Mouse (Mus musculus): ENCODE data around the gene Nacc2. TPM values are rescaled to one million over a fixed set of nuclear protein-coding genes. Genes with fewer than 3 reads are reported as not detected.

Gene Nacc2
- polyA plus RNA-seq, 1 experiment = 10.7 TPM

- TF ChIP-seq CTCF (IDR thresholded peaks at IDR 0.05; ENCODE audit: extremely low read depth, insufficient read depth, insufficient read length, insufficient replicate concordance) (no peak), POLR2A (IDR thresholded peaks at IDR 0.05; ENCODE audit: low read depth, low read length) (no peak)
- peaks cover 4% of the 10 kb centered on the region; the same call in 1 of the 2 replicates for H3K4me1 ChIP-seq (ENCODE audit: control insufficient read depth, insufficient read depth, insufficient read length)
- no peak overlapping the region for H3K27ac ChIP-seq (ENCODE audit: insufficient read depth, low read length)
- H3K4me3 ChIP-seq (ENCODE audit: extremely low read depth, insufficient read depth, insufficient read length) = peak overlapping the region; percentile 20; the same call in 1 of the 2 replicates
- H3K27me3 ChIP-seq (ENCODE audit: control insufficient read depth, insufficient read depth, low read length) = no peaks in the 10 kb centered on the region
- WGBS = 81% methylated on average over 3 of the region's 3 CpGs
- no peak for DNase-seq (ENCODE audit: low read depth in 1 of 2, low spot score in 2 of 2)
- H3K36me3 ChIP-seq (ENCODE audit: control insufficient read depth, insufficient read depth, low read length) = peaks cover 5% of the 10 kb centered on the region; the same call in 1 of the 2 replicates
Observed at GRCm38 (mm10) chr2:26019923-26020322, 103.1 kb downstream of the Nacc2 start.

DNA sequence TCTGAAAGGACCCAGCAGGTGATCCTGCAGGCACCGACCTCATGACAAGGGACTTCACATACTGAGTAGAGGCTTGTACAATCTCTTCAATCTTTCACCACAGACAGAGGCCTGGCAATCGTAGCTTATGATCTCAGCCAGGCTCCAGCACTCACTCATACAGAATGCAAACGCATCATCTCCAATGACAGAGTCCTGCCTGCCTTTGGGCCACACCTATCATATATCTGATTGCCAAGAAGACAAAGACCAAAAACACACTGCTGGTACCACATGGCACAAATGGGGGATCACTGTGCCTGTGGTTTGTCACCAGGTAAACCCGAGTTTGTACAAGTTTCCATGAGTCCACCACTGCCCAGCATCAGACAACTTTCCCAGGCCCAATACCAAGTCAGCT, 105.7 kb downstream of the Nacc2 start:
- no peak overlapping the region for H3K27ac ChIP-seq (ENCODE audit: insufficient read depth, low read length)
- H3K4me1 ChIP-seq (ENCODE audit: control insufficient read depth, insufficient read depth, insufficient read length) = peaks cover 4% of the 10 kb centered on the region; the same call in 1 of the 2 replicates
- peaks cover 11% of the 10 kb centered on the region for H3K36me3 ChIP-seq (ENCODE audit: control insufficient read depth, insufficient read depth, low read length)
- no peaks in the 10 kb centered on the region for H3K27me3 ChIP-seq (ENCODE audit: control insufficient read depth, insufficient read depth, low read length)
- no peak for TF ChIP-seq CTCF (IDR thresholded peaks at IDR 0.05; ENCODE audit: extremely low read depth, insufficient read depth, insufficient read length, insufficient replicate concordance)
- TF ChIP-seq POLR2A (IDR thresholded peaks at IDR 0.05; ENCODE audit: low read depth, low read length) = no peak
- H3K4me3 ChIP-seq (ENCODE audit: extremely low read depth, insufficient read depth, insufficient read length) = no peak overlapping the region
- DNase-seq (ENCODE audit: low read depth in 1 of 2, low spot score in 2 of 2) = no peak
- 70% methylated on average over 4 of the region's 4 CpGs for WGBS

DNA sequence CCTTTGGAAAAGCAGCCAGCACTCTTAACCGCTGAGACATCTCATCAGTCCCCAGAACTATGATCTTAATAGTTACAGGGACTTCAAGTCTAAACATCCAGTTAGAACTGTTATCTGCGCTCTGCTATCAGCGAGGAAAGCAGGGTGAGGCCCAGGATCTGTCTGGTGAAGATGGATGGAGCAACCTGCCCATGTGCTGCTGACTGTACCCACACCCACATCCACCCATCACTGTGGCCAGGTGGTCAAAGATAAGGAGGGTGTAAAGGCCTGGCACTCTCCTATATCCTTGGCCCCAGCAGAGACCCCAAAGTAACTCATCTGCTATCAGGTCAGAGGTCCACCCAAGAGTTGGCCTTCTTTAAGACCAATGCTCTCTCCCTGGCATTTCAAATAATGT, 109.3 kb downstream of the Nacc2 start:
- WGBS = 87% methylated on average over 3 of the region's 3 CpGs
- Histone ChIP-seq H3K27ac (ENCODE audit: insufficient read depth, low read length) (no peak overlapping the region), H3K4me3 (ENCODE audit: extremely low read depth, insufficient read depth, insufficient read length) (no peak overlapping the region), H3K4me1 (ENCODE audit: control insufficient read depth, insufficient read depth, insufficient read length) (no peaks in the 10 kb centered on the region), H3K27me3 (ENCODE audit: control insufficient read depth, insufficient read depth, low read length) (no peaks in the 10 kb centered on the region), H3K36me3 (ENCODE audit: control insufficient read depth, insufficient read depth, low read length) (peaks cover 30% of the 10 kb centered on the region)
- no peak for DNase-seq (ENCODE audit: low read depth in 1 of 2, low spot score in 2 of 2)
- TF ChIP-seq POLR2A (IDR thresholded peaks at IDR 0.05; ENCODE audit: low read depth, low read length) (no peak), CTCF (IDR thresholded peaks at IDR 0.05; ENCODE audit: extremely low read depth, insufficient read depth, insufficient read length, insufficient replicate concordance) (no peak)

GRCm38 (mm10) chr2:26011420-26011819, 111.6 kb downstream of the Nacc2 start:
- Histone ChIP-seq H3K36me3 (ENCODE audit: control insufficient read depth, insufficient read depth, low read length) (peaks cover 48% of the 10 kb centered on the region), H3K4me3 (ENCODE audit: extremely low read depth, insufficient read depth, insufficient read length) (no peak overlapping the region), H3K27ac (ENCODE audit: insufficient read depth, low read length) (no peak overlapping the region), H3K4me1 (ENCODE audit: control insufficient read depth, insufficient read depth, insufficient read length) (no peaks in the 10 kb centered on the region), H3K27me3 (ENCODE audit: control insufficient read depth, insufficient read depth, low read length) (no peaks in the 10 kb centered on the region)
- DNase-seq (ENCODE audit: low read depth in 1 of 2, low spot score in 2 of 2) = no peak
- 78% methylated on average over 1 of the region's 1 CpGs for WGBS
- TF ChIP-seq CTCF (IDR thresholded peaks at IDR 0.05; ENCODE audit: extremely low read depth, insufficient read depth, insufficient read length, insufficient replicate concordance) (no peak), POLR2A (IDR thresholded peaks at IDR 0.05; ENCODE audit: low read depth, low read length) (no peak)

Other genes starting within 250 kb of the Nacc2 start
- 5.3 and 6.5 TPM in 2 replicates for gene Camsap1, start 139.9 kb downstream of the Nacc2 start, polyA plus RNA-seq (2012; rRNA removed)
- 69.1 and 80.2 TPM in 2 replicates for gene Ubac1, start 101.5 kb downstream of the Nacc2 start, polyA plus RNA-seq (2012; rRNA removed)
- 0.04 TPM in 1 of 2 replicates, not detected in the other for gene Lhx3, start 85.1 kb upstream of the Nacc2 start, polyA plus RNA-seq (2012; rRNA removed)
- 7.0 and 9.8 TPM in 2 replicates for gene Qsox2, start 114.3 kb upstream of the Nacc2 start, polyA plus RNA-seq (2012; rRNA removed)
- not detected in 2 replicates for gene Ccdc187, start 171.3 kb upstream of the Nacc2 start, polyA plus RNA-seq (2012; rRNA removed)
- gene Gpsm1, start 192.3 kb upstream of the Nacc2 start, polyA plus RNA-seq (2012; rRNA removed) = 17.7 and 21.1 TPM in 2 replicates
- 13.4 and 20.0 TPM in 2 replicates for gene Dnlz, start 228.9 kb upstream of the Nacc2 start, polyA plus RNA-seq (2012; rRNA removed)
- gene Card9, start 237.7 kb upstream of the Nacc2 start, polyA plus RNA-seq (2012; rRNA removed) = 11.9 and 17.7 TPM in 2 replicates

Measured in spleen, adult 2 months (tissue).